Mouse (Mus musculus) adrenal gland, adult 18-20 months (tissue): ENCODE data around the gene Tifab. TPM values are rescaled to one million over a fixed set of nuclear protein-coding genes. Genes with fewer than 3 reads are reported as not detected.
A peak's percentile ranks its signal among the peaks of the same experiment; 100 is the strongest.

Experiments
- DNase-seq, 2 experiments: peaks; one replicate each; pipeline ENCODE4 v3.0.0; 2021 to 2022; ENCODE audit warnings: low spot score in 2 of 2
- total RNA-seq, 2 experiments: library from RNA; stranded (reverse); gene quantifications; 1 replicate in 1 of 2; 2 replicates in 1 of 2; pipeline ENCODE4 v1.2.3; 2021

The Tifab gene
- total RNA-seq, 2 experiments from 2014 or later, result 2.2 to 3.0 TPM

- DNase-seq, result no peak
Measured at GRCm38 (mm10) chr13:56181424-56181823, 2.7 kb upstream of the Tifab start.

GRCm38 (mm10) chr13:56176310-56176709, 2.4 kb downstream of the Tifab start:
- DNase-seq, result no peak

GRCm38 (mm10) chr13:56175848-56176247, 2.8 kb downstream of the Tifab start:
- no peak for DNase-seq

GRCm38 (mm10) chr13:56172901-56173545, 5.7 kb downstream of the Tifab start:
- DNase-seq, result no peak

GRCm38 (mm10) chr13:56172106-56172505, 6.6 kb downstream of the Tifab start:
- no peak for DNase-seq

- DNase-seq, result no peak
Measured at GRCm38 (mm10) chr13:56168403-56168781, 10.3 kb downstream of the Tifab start.

GRCm38 (mm10) chr13:56167446-56168402, 11.0 kb downstream of the Tifab start:
- no peak for DNase-seq

GRCm38 (mm10) chr13:56165561-56165960, 13.1 kb downstream of the Tifab start:
- DNase-seq, result no peak

GRCm38 (mm10) chr13:56164372-56164771, 14.3 kb downstream of the Tifab start:
- no peak for DNase-seq

- no peak for DNase-seq
Measured at GRCm38 (mm10) chr13:56163751-56164150, 14.9 kb downstream of the Tifab start.

GRCm38 (mm10) chr13:56162859-56163258, 15.8 kb downstream of the Tifab start:
- DNase-seq, result no peak

- DNase-seq, result no peak
Measured at GRCm38 (mm10) chr13:56159614-56160363, 18.9 kb downstream of the Tifab start.

GRCm38 (mm10) chr13:56159016-56159601, 19.6 kb downstream of the Tifab start:
- DNase-seq, result no peak

GRCm38 (mm10) chr13:56155671-56156070, 23.0 kb downstream of the Tifab start:
- DNase-seq, result no peak

GRCm38 (mm10) chr13:56155048-56155447, 23.6 kb downstream of the Tifab start:
- no peak for DNase-seq

- no peak for DNase-seq
Measured at GRCm38 (mm10) chr13:56152773-56153460, 25.8 kb downstream of the Tifab start.

GRCm38 (mm10) chr13:56151404-56152226, 27.1 kb downstream of the Tifab start:
- DNase-seq, result peak; percentile 45 to 50

- DNase-seq, result peak in 1 of 2 experiments; percentile 36
Measured at GRCm38 (mm10) chr13:56145523-56145922, 33.2 kb downstream of the Tifab start.

- DNase-seq, result no peak
Measured at GRCm38 (mm10) chr13:56144021-56144420, 34.7 kb downstream of the Tifab start.

GRCm38 (mm10) chr13:56143151-56143513, 35.6 kb downstream of the Tifab start:
- DNase-seq, result no peak
